Mouse (Mus musculus) megakaryocyte progenitor cell, adult 5-6 weeks (primary cell): ENCODE measurements around the gene Zfp940. TPM values are rescaled to one million over a fixed set of nuclear protein-coding genes. Genes with fewer than 3 reads are reported as not detected.
A peak's percentile ranks its signal among the peaks of the same experiment; 100 is the strongest.

Experiments used
- ATAC-seq: replicated peaks from 2 replicates; pipeline ENCODE4 v1.8.0; 2016; ENCODE audit warnings: mild to moderate bottlenecking, moderate TSS enrichment, inconsistent platforms; ENCODE audit not compliant: poor library complexity
- total RNA-seq, 2 experiments: library from RNA; stranded (forward) in 1 of 2; stranded (reverse) in 1 of 2; fragments of 157-497, 149-512 nt in 1 of 2; fragments of 200-1000 nt in 1 of 2; gene quantifications; 2 replicates each; pipeline versions ENCODE4 v1.2.3 to v1.2.4; 2015 to 2017

Zfp940 gene
- total RNA-seq, 2 experiments from 2014 or later, result 3.3 to 4.0 TPM

DNA sequence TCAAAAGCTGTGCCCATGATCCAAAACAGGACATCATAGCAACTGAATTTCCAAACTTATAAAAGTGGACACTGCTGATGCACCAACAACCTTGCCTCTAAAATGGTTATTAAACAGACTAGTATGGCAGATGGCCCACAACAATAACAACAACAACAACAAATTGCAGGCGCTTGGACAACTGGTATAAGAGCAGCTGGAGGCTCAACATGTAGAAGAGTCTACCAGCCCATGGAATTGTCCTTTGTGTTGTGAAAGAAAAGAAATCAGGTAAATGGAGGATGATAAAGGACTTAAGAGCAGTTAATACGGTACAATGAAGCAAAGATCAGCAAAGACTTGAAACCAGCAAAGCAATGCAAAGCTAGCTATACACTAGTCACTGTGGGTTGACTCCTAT lies 39.1 kb downstream of the Zfp940 start:
- ATAC-seq, result no peak

DNA sequence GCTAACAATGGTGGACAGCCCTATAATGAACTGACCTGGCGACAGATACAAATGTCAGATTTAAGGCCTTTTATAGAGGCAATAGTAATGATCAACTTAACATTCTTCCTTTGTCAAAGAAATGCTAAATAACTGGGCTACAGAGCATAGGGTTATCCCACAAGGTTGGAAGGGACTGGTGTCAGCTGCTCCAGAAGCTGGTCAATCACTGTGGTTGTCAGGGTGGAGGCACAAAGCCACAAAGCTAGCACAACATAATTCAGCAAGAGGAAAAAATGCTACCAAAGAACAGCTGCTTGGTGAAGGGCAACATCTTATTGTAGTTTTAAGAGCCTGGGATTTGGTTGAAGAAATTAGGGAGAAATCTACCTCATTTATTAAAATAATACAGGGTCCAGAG lies 41.2 kb downstream of the Zfp940 start:
- ATAC-seq, result no peak

DNA sequence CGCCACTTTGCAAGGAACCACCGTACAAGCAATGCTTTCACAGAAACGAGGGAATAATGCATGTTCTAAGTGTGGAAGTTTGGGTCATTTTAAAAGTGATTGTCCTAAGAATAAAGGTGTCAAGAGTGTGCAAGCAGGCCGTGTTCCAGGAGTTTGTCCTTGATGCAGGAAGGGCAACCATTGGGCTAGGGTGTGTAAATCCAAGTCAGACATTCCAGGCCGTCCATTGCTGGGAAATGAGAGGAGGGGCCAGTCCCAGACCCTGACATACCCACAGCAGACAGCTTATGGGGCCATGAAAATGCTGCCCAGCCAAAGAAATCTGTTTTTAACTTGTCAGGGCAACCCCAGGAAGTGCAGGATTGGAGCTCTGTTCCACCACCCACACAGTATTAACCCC lies 46.4 kb downstream of the Zfp940 start:
- ATAC-seq, result no peak

DNA sequence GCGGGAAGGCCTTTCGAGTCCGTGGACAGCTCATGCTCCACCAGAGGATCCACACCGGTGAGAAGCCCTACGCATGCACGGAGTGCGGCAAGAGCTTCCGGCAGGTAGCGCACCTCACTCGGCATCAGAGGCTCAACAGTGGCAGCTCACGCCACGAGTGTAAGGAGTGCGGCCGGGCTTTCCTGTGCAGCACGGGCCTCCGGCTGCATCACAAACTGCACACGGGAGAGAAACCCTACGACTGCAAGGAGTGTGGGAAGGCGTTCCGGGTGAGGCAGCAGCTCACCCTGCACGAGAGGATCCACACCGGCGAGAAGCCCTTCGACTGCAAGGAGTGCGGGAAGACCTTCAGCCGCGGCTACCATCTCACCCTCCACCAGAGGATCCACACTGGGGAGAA lies 60.6 kb downstream of the Zfp940 start:
- no peak for ATAC-seq

DNA sequence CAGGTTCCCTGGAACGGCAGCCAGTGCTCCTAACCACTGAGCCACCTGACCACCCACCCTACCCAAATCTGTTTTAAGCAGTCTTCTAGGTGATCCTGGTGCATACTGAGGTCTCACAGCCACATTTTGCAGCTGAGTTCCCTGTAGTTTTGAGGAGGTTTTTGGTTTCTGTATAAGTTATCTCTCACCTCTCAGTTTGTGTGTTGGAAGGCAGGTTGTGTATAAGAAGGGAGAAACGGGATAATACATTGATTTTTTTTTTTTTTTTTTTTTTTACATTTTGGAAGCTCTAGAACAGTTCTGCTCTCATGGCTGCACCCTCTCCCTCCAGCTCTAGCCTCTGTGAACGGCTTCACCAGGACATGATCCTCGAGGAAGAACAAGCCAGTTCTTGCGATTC lies 67.6 kb downstream of the Zfp940 start:
- no peak for ATAC-seq

DNA sequence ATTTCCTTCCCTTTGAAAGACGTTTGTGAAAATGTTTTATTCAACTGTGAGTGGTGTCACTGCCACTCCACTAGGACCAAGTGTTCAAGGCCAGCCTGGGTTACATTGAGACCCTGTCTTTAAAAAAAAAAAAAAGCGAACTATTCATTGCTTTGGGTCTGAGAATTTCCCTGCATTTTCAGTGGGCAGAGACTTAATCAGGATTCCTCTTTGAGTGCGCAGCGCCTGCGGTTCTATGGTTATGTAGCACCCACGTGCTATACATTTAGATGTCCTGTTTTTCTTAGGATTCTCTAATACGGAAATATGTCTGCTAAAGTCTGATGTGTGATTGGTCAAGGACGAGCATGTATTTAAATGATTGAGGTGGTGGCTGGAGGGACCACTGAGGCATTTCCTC lies 68.4 kb downstream of the Zfp940 start:
- ATAC-seq, result no peak

DNA sequence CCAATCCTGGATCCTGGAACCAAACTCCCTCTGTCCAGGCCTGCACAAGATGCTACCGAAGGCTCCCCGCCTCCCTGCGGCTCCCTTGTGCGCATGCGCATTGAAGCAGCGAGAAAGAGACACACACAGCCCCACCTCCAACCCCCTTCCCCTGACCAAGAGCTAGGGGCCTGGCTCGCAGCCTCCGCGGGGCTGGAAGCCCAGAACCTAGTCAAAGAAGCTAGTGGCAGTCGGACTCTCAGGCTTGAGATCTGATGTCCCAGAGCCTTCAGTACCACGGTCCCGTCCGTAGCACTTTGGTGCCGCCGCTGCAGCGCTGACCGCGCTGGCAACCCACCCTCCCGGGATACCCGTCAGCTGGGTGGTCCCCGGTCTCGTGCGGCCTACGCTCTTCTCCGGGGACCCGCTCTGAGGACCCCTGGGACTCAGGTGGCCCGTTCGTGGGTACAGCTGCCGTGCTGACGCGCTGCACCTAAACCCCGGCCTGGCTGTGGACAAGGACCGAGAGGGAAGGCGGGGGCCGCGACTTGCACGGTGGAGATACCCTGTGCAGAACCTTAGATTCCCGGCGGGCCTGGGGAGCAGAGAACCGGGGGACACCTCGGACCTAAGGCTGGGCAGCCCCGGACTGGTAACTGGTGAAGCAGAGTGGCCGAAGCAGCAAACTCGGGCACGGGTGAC lies 69.5 kb downstream of the Zfp940 start, which contains the start of gene Zfp30:
Gene Zfp30 (plus strand): TSS at position 128 of the 681 bp plus-strand sequence.
- ATAC-seq, result peak; percentile 95

Other genes starting within 250 kb of the Zfp940 start
- gene Catsperg2, start 126.6 kb downstream of the Zfp940 start, total RNA-seq (2015), result not detected in 2 replicates
- gene Catsperg2, start 126.6 kb downstream of the Zfp940 start, total RNA-seq (2017), result not detected in 2 replicates
- 11.4 and 14.8 TPM in 2 replicates for gene Zfp84, start 85.1 kb downstream of the Zfp940 start, total RNA-seq (2015)
- gene Zfp84, start 85.1 kb downstream of the Zfp940 start, total RNA-seq (2017), result 17.7 and 19.0 TPM in 2 replicates
- gene Zfp30, start 69.7 kb downstream of the Zfp940 start, total RNA-seq (2015), result 0.37 and 0.78 TPM in 2 replicates
- gene Zfp30, start 69.7 kb downstream of the Zfp940 start, total RNA-seq (2017), result 0.17 TPM in 1 of 2 replicates, not detected in the other
- 4.8 and 5.7 TPM in 2 replicates for gene Zfp790, start 37.6 kb downstream of the Zfp940 start, total RNA-seq (2015)
- 9.4 and 10.0 TPM in 2 replicates for gene Zfp790, start 37.6 kb downstream of the Zfp940 start, total RNA-seq (2017)
- gene Zfp420, start 6.3 kb upstream of the Zfp940 start, total RNA-seq (2015), result 4.5 and 7.4 TPM in 2 replicates
- gene Zfp420, start 6.3 kb upstream of the Zfp940 start, total RNA-seq (2017), result 0.96 and 2.9 TPM in 2 replicates
- 6.9 and 8.0 TPM in 2 replicates for gene Zfp27, start 52.9 kb upstream of the Zfp940 start, total RNA-seq (2015)
- 5.5 and 12.1 TPM in 2 replicates for gene Zfp27, start 52.9 kb upstream of the Zfp940 start, total RNA-seq (2017)
- gene Zfp383, start 54.6 kb upstream of the Zfp940 start, total RNA-seq (2015), result 0.95 and 1.1 TPM in 2 replicates
- gene Zfp383, start 54.6 kb upstream of the Zfp940 start, total RNA-seq (2017), result 1.00 and 1.0 TPM in 2 replicates
- gene Zfp74, start 100.4 kb upstream of the Zfp940 start, total RNA-seq (2015), result 14.5 and 19.5 TPM in 2 replicates
- 7.2 and 8.0 TPM in 2 replicates for gene Zfp74, start 100.4 kb upstream of the Zfp940 start, total RNA-seq (2017)
- gene Zfp568, start 130.3 kb upstream of the Zfp940 start, total RNA-seq (2015), result 17.2 and 22.3 TPM in 2 replicates
- 38.4 and 53.5 TPM in 2 replicates for gene Zfp568, start 130.3 kb upstream of the Zfp940 start, total RNA-seq (2017)
- 1.1 and 1.8 TPM in 2 replicates for gene Zfp14, start 197.7 kb upstream of the Zfp940 start, total RNA-seq (2015)
- gene Zfp14, start 197.7 kb upstream of the Zfp940 start, total RNA-seq (2017), result 1.2 and 2.1 TPM in 2 replicates
- 4.4 and 4.9 TPM in 2 replicates for gene Zfp82, start 219.2 kb upstream of the Zfp940 start, total RNA-seq (2015)
- gene Zfp82, start 219.2 kb upstream of the Zfp940 start, total RNA-seq (2017), result 3.4 and 4.9 TPM in 2 replicates
- gene Gm26920, start 236.7 kb upstream of the Zfp940 start, total RNA-seq (2015), result not detected in 2 replicates
- gene Gm26920, start 236.7 kb upstream of the Zfp940 start, total RNA-seq (2017), result not detected in 2 replicates
- 9.2 and 11.8 TPM in 2 replicates for gene Zfp566, start 236.9 kb upstream of the Zfp940 start, total RNA-seq (2015)
- 4.2 and 5.5 TPM in 2 replicates for gene Zfp566, start 236.9 kb upstream of the Zfp940 start, total RNA-seq (2017)
- 33.1 and 34.6 TPM in 2 replicates for gene Zfp260, start 241.1 kb upstream of the Zfp940 start, total RNA-seq (2015)
- gene Zfp260, start 241.1 kb upstream of the Zfp940 start, total RNA-seq (2017), result 26.4 and 35.4 TPM in 2 replicates